Mouse (Mus musculus): ENCODE results near the gene Lrrtm4.

DNA sequence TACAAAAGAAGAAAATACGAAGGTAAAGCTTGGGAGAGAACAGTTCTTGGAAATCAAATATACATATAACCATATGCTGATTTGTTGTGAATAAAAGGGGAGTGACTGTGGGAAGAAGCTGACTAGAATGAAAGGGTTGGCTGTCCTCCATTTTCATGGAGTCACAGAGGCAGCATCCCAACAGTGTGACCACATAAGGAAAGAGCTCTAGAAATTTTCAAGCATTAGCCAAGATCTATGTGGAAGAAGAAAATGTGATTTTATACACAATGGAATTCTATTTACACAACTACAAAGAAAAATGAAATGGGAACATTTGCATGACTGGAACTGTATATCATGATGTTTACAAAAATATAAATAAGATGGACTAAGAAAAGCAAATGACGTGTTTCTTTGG lies 821.1 kb downstream of the Lrrtm4 start:
- TF ChIP-seq CTCF (IDR thresholded peaks at IDR 0.05; ENCODE audit: low read depth, low read length) = no peak
- no peak for TF ChIP-seq POLR2A (IDR thresholded peaks at IDR 0.05; ENCODE audit: borderline replicate concordance, low read depth, low read length)

Measured in bone marrow macrophage, adult 2 months (primary cell).